Mouse (Mus musculus): Measurements from ENCODE around the gene Tmem200a. TPM values are rescaled to one million over a fixed set of nuclear protein-coding genes. Genes with fewer than 3 reads are reported as not detected.

The Tmem200a gene
- polyA plus RNA-seq (2015; fragmentation: Nextera tagmentation; extraction: Ambion mirVana): 1.8 and 2.8 TPM in 2 replicates

GRCm38 (mm10) chr10:26078521-26079142, at the start of gene Tmem200a:
Tmem200a (minus strand) TSS chr10:26079052.

GRCm38 (mm10) chr10:26077671-26078481, 976 bp downstream of the Tmem200a start, which contains the start of gene Gm9767:
Gm9767 (plus strand) TSS chr10:26078255.

Other genes starting within 250 kb of the Tmem200a start
- gene Gm9767, start 797 bp downstream of the Tmem200a start, polyA plus RNA-seq (2015; fragmentation: Nextera tagmentation; extraction: Ambion mirVana): not detected in 2 replicates
- gene Samd3, start 150.7 kb upstream of the Tmem200a start, polyA plus RNA-seq (2015; fragmentation: Nextera tagmentation; extraction: Ambion mirVana): 0.49 TPM in 2 replicates